Mouse (Mus musculus) MEL (cell line): Measurements from ENCODE around the gene Pik3ip1. TPM values are rescaled to one million over a fixed set of nuclear protein-coding genes. Genes with fewer than 3 reads are reported as not detected.

Experiments
- DNase-seq: peaks from one replicate; pipeline ENCODE4 v3.0.0; 2011; ENCODE audit warnings: low read depth, low spot score
- H3K27ac ChIP-seq: 2 replicates; pipeline ENCODE4 v1.5.1; 2012; ENCODE audit warnings: low read depth, mild to moderate bottlenecking, control low read depth, low read length, moderate library complexity; ENCODE audit not compliant: control insufficient read depth
- H3K27me3 ChIP-seq, 2 experiments: fragments of 150-350 bp in 1 of 2; sonication (generic) in 1 of 2; 2 replicates each; pipeline ENCODE4 v1.6.1; 2012; ENCODE audit warnings: low read length in 2 of 2, mild to moderate bottlenecking in 2 of 2, improper control_type of control experiment in 1 of 2, moderate library complexity in 1 of 2; ENCODE audit not compliant: insufficient read depth in 2 of 2, control insufficient read depth in 1 of 2
- H3K36me3 ChIP-seq, 2 experiments: 2 replicates each; pipeline ENCODE4 v1.6.1; 2012 to 2014; ENCODE audit warnings: low read length in 2 of 2, improper control_type of control experiment in 1 of 2, inconsistent platforms in 1 of 2, mild to moderate bottlenecking in 1 of 2; ENCODE audit not compliant: insufficient read depth in 2 of 2, control insufficient read depth in 1 of 2
- H3K4me1 ChIP-seq, 2 experiments: fragments of 150-350 bp in 1 of 2; sonication (generic) in 1 of 2; 2 replicates each; pipeline ENCODE4 v1.6.1; 2012; ENCODE audit warnings: low read length in 2 of 2, improper control_type of control experiment in 1 of 2, mild to moderate bottlenecking in 1 of 2; ENCODE audit not compliant: insufficient read depth in 2 of 2, control insufficient read depth in 1 of 2
- H3K4me3 ChIP-seq, 2 experiments: fragments of 150-350 bp in 1 of 2; sonication (generic) in 1 of 2; 2 replicates each; pipeline ENCODE4 v1.5.1; 2012; ENCODE audit warnings: low read depth in 2 of 2, low read length in 2 of 2, mild to moderate bottlenecking in 2 of 2, moderate library complexity in 2 of 2, control low read depth in 1 of 2, improper control_type of control experiment in 1 of 2; ENCODE audit not compliant: control insufficient read depth in 1 of 2, insufficient read depth in 1 of 2
- H3K79me2 ChIP-seq: 2 replicates; pipeline ENCODE4 v1.6.1; 2012; ENCODE audit warnings: mild to moderate bottlenecking, low read length, moderate library complexity; ENCODE audit not compliant: control insufficient read depth, poor library complexity, insufficient read depth
- H3K9ac ChIP-seq: 2 replicates; pipeline ENCODE4 v1.6.1; 2012; ENCODE audit warnings: low read depth, mild to moderate bottlenecking, control low read depth, low read length, moderate library complexity; ENCODE audit not compliant: control insufficient read depth, poor library complexity, severe bottlenecking
- H3K9me3 ChIP-seq: fragments of 150-350 bp; sonication (generic); replicated peaks from 2 replicates; pipeline ENCODE4 v1.6.1; 2012; ENCODE audit warnings: mild to moderate bottlenecking, low read length, improper control_type of control experiment, moderate library complexity; ENCODE audit not compliant: insufficient read depth
- ETS1 ChIP-seq: IDR thresholded peaks from 2 replicates; pipeline ENCODE4 v1.6.1; 2012; ENCODE audit warnings: low read depth, mild to moderate bottlenecking, inconsistent platforms, low read length, improper control_type of control experiment, moderate library complexity
- HCFC1 ChIP-seq: IDR thresholded peaks from 2 replicates; pipeline ENCODE4 v1.6.1; 2012; ENCODE audit warnings: low read depth, mild to moderate bottlenecking, inconsistent platforms, low read length, improper control_type of control experiment, moderate library complexity
- JUND ChIP-seq: IDR thresholded peaks from 2 replicates; pipeline ENCODE4 v1.6.1; 2011; ENCODE audit warnings: low read depth, mild to moderate bottlenecking, improper control_type of control experiment, low read length
- MAX ChIP-seq: IDR thresholded peaks from 2 replicates; pipeline ENCODE4 v1.6.1; 2011; ENCODE audit warnings: low read length, improper control_type of control experiment
- MEF2A ChIP-seq: IDR thresholded peaks from 2 replicates; pipeline ENCODE4 v1.6.1; 2014; ENCODE audit warnings: low read depth, mild to moderate bottlenecking, inconsistent platforms, low read length, improper control_type of control experiment; ENCODE audit not compliant: poor library complexity, insufficient replicate concordance, severe bottlenecking; ENCODE audit errors: extremely low read depth
- MXI1 ChIP-seq: IDR thresholded peaks from 2 replicates; pipeline ENCODE4 v1.6.1; 2011; ENCODE audit warnings: mild to moderate bottlenecking, low read depth, low read length, improper control_type of control experiment
- MYB ChIP-seq: IDR thresholded peaks from 2 replicates; pipeline ENCODE4 v1.6.1; 2011; ENCODE audit warnings: mild to moderate bottlenecking, low read depth, low read length, improper control_type of control experiment
- POLR2AphosphoS5 ChIP-seq: IDR thresholded peaks from 2 replicates; pipeline ENCODE4 v1.6.1; 2012; ENCODE audit warnings: low read depth, borderline replicate concordance, mild to moderate bottlenecking, inconsistent platforms, low read length, moderate library complexity, mixed read lengths
- SMC3 ChIP-seq: IDR thresholded peaks from 2 replicates; pipeline ENCODE4 v1.6.1; 2011; ENCODE audit warnings: low read depth, low read length, improper control_type of control experiment
- TAL1 ChIP-seq: IDR thresholded peaks from 2 replicates; pipeline ENCODE4 v1.6.1; 2012; ENCODE audit warnings: mild to moderate bottlenecking, inconsistent platforms, low read length, moderate library complexity, mixed read lengths
- USF2 ChIP-seq, 2 experiments: IDR thresholded peaks; 2 replicates each; pipeline ENCODE4 v1.6.1; 2011 to 2012; ENCODE audit warnings: improper control_type of control experiment in 2 of 2, low read length in 2 of 2, borderline replicate concordance in 1 of 2, inconsistent platforms in 1 of 2, low read depth in 1 of 2, mild to moderate bottlenecking in 1 of 2; ENCODE audit not compliant: insufficient read depth in 1 of 2
- ZC3H11A ChIP-seq: IDR thresholded peaks from 2 replicates; pipeline ENCODE4 v1.6.1; 2012; ENCODE audit warnings: low read depth, mild to moderate bottlenecking, inconsistent platforms, low read length, improper control_type of control experiment
- ZNF384 ChIP-seq: IDR thresholded peaks from 2 replicates; pipeline ENCODE4 v1.6.1; 2012; ENCODE audit warnings: low read depth, mild to moderate bottlenecking, inconsistent platforms, low read length, improper control_type of control experiment
- polyA plus RNA-seq, 2 experiments: library from polyadenylated mRNA; stranded (reverse) in 1 of 2; unstranded in 1 of 2; fragments of >175 nt in 1 of 2; fragments of >200 nt in 1 of 2; gene quantifications; 2 replicates each; pipeline versions ENCODE4 v1.2.1 to v1.2.4; 2012; ENCODE audit warnings: low replicate concordance in 2 of 2, low read depth in 1 of 2; ENCODE audit not compliant: insufficient read length in 2 of 2, insufficient read depth in 1 of 2, missing spikeins in 1 of 2
- total RNA-seq: library from RNA; depleted of rRNA; stranded (reverse); fragments of 300-350 nt; gene quantifications from 2 replicates; pipeline ENCODE4 v1.2.3, GENCODE M21; 2012

Gene Pik3ip1
- total and polyA plus RNA-seq, 3 experiments = 1.7 to 2.7 TPM; not detected in 1

- H3K36me3 ChIP-seq = peaks cover 26 to 32% of the 10 kb centered on the region in 2 experiments
- DNase-seq = no peak
- H3K9ac ChIP-seq = no peak overlapping the region
- no peak overlapping the region for H3K4me3 ChIP-seq
- TF ChIP-seq SMC3 = no peak
- no peak for TF ChIP-seq HCFC1
- no peak for TF ChIP-seq ETS1
- no peak for TF ChIP-seq MYB
- no peak for TF ChIP-seq MEF2A
- TF ChIP-seq ZC3H11A = no peak
- no peak for TF ChIP-seq TAL1
- TF ChIP-seq POLR2AphosphoS5 = no peak
- TF ChIP-seq JUND = no peak
- TF ChIP-seq, all 39 proteins: peak for 0
- Histone ChIP-seq H3K27me3 (no peaks in the 10 kb centered on the region), H3K4me1 (peaks cover 24 to 34% of the 10 kb centered on the region in 2 experiments), H3K79me2 (no peaks in the 10 kb centered on the region; the same call in 1 of the 2 replicates), H3K9me3 (no peaks in the 10 kb centered on the region), H3K27ac (no peak overlapping the region)
Observed at GRCm38 (mm10) chr11:3307875-3308274, 22.3 kb upstream of the Pik3ip1 start.

- TF ChIP-seq MXI1 (no peak), ZNF384 (peak; percentile 62; the same call in 1 of the 2 replicates), USF2 (IDR thresholded peaks at IDR 0.05; ENCODE audit: borderline replicate concordance in 1 of 2, insufficient read depth in 1 of 2, low read depth in 1 of 2, low read length in 2 of 2) (no peak), MAX (no peak)
- TF ChIP-seq, all 39 proteins: peak for 1
- Histone ChIP-seq H3K27ac (peak overlapping the region; percentile 78; the same call in 1 of the 2 replicates), H3K4me1 (peaks cover 35 to 47% of the 10 kb centered on the region in 2 experiments), H3K9me3 (no peaks in the 10 kb centered on the region), H3K9ac (no peak overlapping the region), H3K79me2 (no peaks in the 10 kb centered on the region; the same call in 1 of the 2 replicates), H3K27me3 (no peaks in the 10 kb centered on the region), H3K4me3 (no peak overlapping the region), H3K36me3 (peaks cover 10 to 47% of the 10 kb centered on the region in 2 experiments)
- DNase-seq = no peak
Observed at GRCm38 (mm10) chr11:3309884-3310283, 20.3 kb upstream of the Pik3ip1 start.
